Mouse (Mus musculus) kidney, postnatal 10 days (tissue): ENCODE data around the gene Usp39.
A peak's percentile ranks its signal among the peaks of the same experiment; 100 is the strongest.

Experiments
- DNase-seq: peaks from one replicate; pipeline ENCODE4 v3.0.0; 2021; ENCODE audit warnings: mixed read lengths

Usp39 gene

GRCm38 (mm10) chr6:72289484-72289883 is 55.5 kb downstream of the Usp39 start:
- DNase-seq = no peak

- peak; percentile 82 for DNase-seq
These were observed 61.1 kb downstream of the Usp39 start for GRCm38 (mm10) chr6:72283914-72284313.

- no peak for DNase-seq
These were observed 64.5 kb downstream of the Usp39 start for GRCm38 (mm10) chr6:72280410-72280998.

- DNase-seq = no peak
These were observed 65.5 kb downstream of the Usp39 start for GRCm38 (mm10) chr6:72279505-72279904.

- no peak for DNase-seq
These were observed 66.1 kb downstream of the Usp39 start for GRCm38 (mm10) chr6:72278835-72279234.

GRCm38 (mm10) chr6:72277508-72278166 is 67.3 kb downstream of the Usp39 start:
- peak; percentile 39 for DNase-seq

GRCm38 (mm10) chr6:72276972-72277441 is 68.0 kb downstream of the Usp39 start:
- no peak for DNase-seq

- no peak for DNase-seq
These were observed 68.8 kb downstream of the Usp39 start for GRCm38 (mm10) chr6:72276141-72276540.

GRCm38 (mm10) chr6:72275527-72275926 is 69.5 kb downstream of the Usp39 start:
- no peak for DNase-seq

- no peak for DNase-seq
These were observed 71.8 kb downstream of the Usp39 start for GRCm38 (mm10) chr6:72273153-72273552.

- no peak for DNase-seq
These were observed 72.8 kb downstream of the Usp39 start for GRCm38 (mm10) chr6:72272161-72272696.

- DNase-seq = no peak
These were observed 73.9 kb downstream of the Usp39 start for GRCm38 (mm10) chr6:72270952-72271519.

GRCm38 (mm10) chr6:72270258-72270657 is 74.7 kb downstream of the Usp39 start:
- no peak for DNase-seq
